Mouse (Mus musculus): ENCODE data around the gene Arpc5l. TPM values are rescaled to one million over a fixed set of nuclear protein-coding genes. Genes with fewer than 3 reads are reported as not detected.

Gene Arpc5l
- 78.9 and 88.5 TPM in 2 replicates for polyA plus RNA-seq (2015; fragmentation: Nextera tagmentation; extraction: Ambion mirVana)

DNA sequence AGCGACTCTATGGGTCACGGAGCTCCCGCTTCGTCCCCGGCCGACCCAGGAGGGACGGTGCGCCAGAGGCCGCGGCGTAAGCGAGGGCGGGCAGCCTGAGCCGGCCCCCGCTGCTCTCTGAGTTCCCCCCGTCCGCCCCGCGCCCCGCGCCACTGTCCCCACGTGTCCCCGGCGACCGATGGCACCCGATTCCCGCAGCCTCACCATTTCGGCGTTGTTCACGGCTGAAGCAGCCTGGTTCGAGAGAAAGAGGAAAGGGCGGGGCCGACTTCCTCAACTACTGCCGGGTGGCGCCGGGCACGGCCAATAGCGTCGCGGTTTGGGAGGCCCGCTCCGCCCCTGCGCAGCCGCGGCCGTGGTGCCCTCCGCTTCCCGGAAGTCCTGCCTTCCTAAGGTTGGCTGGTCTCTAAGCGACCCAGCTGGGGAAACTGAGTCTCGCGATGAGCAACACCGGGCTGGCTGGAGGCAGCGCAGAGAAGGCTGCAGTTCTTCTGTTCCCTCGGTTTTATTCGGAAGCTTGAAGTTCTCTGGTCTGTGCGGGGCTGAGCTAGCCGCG, at the start of gene Arpc5l:
TSS of gene Arpc5l (plus strand) at position 469 of the 556 bp plus-strand sequence.
- H3K4me1 ChIP-seq (replicated peaks): peaks cover 46% of the 10 kb centered on the region
- peak within 1 kb of the TSS; percentile 87 for H3K27ac ChIP-seq
- peaks cover 37% of the 10 kb centered on the region for H3K36me3 ChIP-seq
- WGBS: under 1% methylated on average over 58 of the region's 58 CpGs
- peak within 1 kb of the TSS; percentile 64 for H3K4me3 ChIP-seq
- no peaks in the 10 kb centered on the region for H3K9me3 ChIP-seq (replicated peaks)
- peak within 1 kb of the TSS; percentile 76 for H3K9ac ChIP-seq
- H3K27me3 ChIP-seq: no peaks in the 10 kb centered on the region
- ATAC-seq (replicated peaks; ENCODE audit: insufficient number of reproducible peaks, insufficient read depth, low FRiP score, low read depth): peak; percentile 85
- peak within 1 kb of the TSS; percentile 78 for H3K4me2 ChIP-seq

DNA sequence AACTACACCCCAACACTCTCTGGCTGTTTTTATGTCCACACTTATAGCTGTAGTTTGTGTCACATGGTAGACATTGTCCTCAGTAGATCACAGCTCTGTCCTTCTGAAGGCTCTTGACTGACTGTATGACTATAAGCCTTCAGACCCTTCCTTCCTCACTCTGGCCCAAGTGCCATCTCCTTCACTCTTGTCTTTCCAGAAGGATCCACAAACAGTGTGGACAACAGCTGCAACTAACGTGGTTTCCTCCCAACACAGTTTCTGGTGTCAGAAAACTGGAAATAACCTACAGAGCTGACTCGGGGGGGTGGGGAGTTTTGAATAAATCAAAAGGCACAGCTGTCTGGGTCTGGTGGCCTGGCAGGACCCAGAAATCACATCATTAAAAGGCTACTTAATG, 49.1 kb upstream of the Arpc5l start:
- 65% methylated on average over 2 of the region's 2 CpGs for WGBS
- H3K9me3 ChIP-seq (replicated peaks): no peaks in the 10 kb centered on the region
- no peak for ATAC-seq (replicated peaks; ENCODE audit: insufficient number of reproducible peaks, insufficient read depth, low FRiP score, low read depth)

DNA sequence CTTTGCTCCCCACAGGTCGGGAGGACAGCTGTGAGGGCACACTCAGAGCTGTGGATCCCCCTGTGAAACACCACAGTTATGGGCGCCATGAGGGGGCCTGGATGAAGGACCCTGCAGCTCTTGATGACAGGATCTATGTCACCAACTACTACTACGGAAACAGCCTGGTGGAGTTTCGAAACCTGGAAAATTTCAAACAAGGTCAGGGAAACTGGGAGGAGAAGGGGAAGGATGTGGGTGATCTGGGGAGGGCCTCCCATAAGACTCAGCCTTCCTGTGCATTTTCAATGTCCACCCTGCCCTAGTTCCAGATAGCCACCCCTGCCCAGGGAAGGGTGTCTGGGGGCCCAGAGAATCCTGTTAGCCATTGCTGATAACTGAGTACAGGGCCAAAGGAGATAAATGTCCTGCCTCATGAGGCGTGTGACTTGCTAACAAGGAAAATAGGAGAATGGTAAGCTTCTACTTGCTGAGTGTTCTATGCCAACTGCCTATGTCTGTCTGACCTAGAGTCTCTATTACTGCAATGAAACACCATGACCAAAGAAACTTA, 47.4 kb upstream of the Arpc5l start:
- ATAC-seq (replicated peaks; ENCODE audit: insufficient number of reproducible peaks, insufficient read depth, low FRiP score, low read depth): no peak
- Histone ChIP-seq H3K9me3 (replicated peaks) (no peaks in the 10 kb centered on the region), H3K4me2 (no peak overlapping the region), H3K27ac (no peak overlapping the region), H3K36me3 (no peaks in the 10 kb centered on the region), H3K27me3 (no peaks in the 10 kb centered on the region), H3K9ac (no peak overlapping the region), H3K4me1 (replicated peaks) (no peaks in the 10 kb centered on the region; the same call in 1 of the 2 replicates), H3K4me3 (no peak overlapping the region)
- 68% methylated on average over 5 of the region's 5 CpGs for WGBS

More for the DNA sequence above, 49.1 kb upstream of the Arpc5l start:
- no peaks in the 10 kb centered on the region for H3K27me3 ChIP-seq
- H3K4me3 ChIP-seq: no peak overlapping the region
- H3K36me3 ChIP-seq: no peaks in the 10 kb centered on the region
- no peak overlapping the region for H3K4me2 ChIP-seq
- H3K9ac ChIP-seq: no peak overlapping the region
- peaks cover 3% of the 10 kb centered on the region for H3K4me1 ChIP-seq (replicated peaks)
- H3K27ac ChIP-seq: no peak overlapping the region

DNA sequence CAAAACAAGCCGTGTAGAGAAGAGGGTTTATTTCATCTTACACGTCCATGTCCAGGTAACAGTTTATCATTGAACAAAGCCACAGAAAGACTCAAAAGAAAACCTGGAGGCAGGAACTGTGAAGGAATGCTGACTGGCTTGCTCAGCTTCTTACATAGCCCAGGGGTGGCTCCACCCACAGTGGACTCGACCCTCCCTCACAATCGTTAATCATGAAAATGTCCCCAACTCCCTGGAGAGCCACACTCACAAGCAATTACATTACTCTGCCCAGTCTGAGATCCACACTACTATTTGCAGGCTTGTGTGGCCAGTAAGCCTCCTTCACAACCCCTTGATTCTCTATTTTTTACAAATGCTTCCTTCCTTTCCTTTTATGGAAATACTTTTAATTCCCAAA, 41.0 kb upstream of the Arpc5l start:
- no peak overlapping the region for H3K4me2 ChIP-seq
- WGBS: 35% methylated on average over 4 of the region's 4 CpGs
- H3K4me3 ChIP-seq: no peak overlapping the region
- H3K9ac ChIP-seq: no peak overlapping the region
- H3K27ac ChIP-seq: no peak overlapping the region
- H3K9me3 ChIP-seq (replicated peaks): no peaks in the 10 kb centered on the region
- no peaks in the 10 kb centered on the region for H3K36me3 ChIP-seq
- no peaks in the 10 kb centered on the region for H3K27me3 ChIP-seq
- no peaks in the 10 kb centered on the region for H3K4me1 ChIP-seq (replicated peaks)
- no peak for ATAC-seq (replicated peaks; ENCODE audit: insufficient number of reproducible peaks, insufficient read depth, low FRiP score, low read depth)

DNA sequence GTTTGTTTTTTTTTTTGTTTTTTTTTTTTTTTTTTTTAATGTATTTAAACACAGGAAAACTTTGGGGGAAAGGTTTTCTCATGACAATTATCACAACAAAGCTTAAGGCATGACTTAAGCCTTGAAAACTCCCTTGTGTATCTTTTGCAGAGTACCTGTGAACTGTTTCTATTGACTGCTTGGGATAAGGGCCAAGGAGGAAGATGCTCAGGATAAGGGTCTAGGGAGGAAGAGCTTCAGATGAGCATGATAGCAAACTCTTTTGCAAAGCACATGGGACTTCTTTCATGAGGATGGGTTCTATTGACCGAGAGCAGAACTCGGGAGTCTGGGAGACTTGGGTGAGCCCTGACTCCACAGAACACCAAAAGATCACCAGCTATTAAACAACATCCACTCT, 35.5 kb upstream of the Arpc5l start:
- ATAC-seq (replicated peaks; ENCODE audit: insufficient number of reproducible peaks, insufficient read depth, low FRiP score, low read depth): no peak
- Histone ChIP-seq H3K4me2 (no peak overlapping the region), H3K4me1 (replicated peaks) (no peaks in the 10 kb centered on the region), H3K27me3 (no peaks in the 10 kb centered on the region), H3K9me3 (replicated peaks) (no peaks in the 10 kb centered on the region), H3K36me3 (no peaks in the 10 kb centered on the region), H3K27ac (no peak overlapping the region), H3K4me3 (no peak overlapping the region), H3K9ac (no peak overlapping the region)
- 95% methylated on average over 2 of the region's 2 CpGs for WGBS

DNA sequence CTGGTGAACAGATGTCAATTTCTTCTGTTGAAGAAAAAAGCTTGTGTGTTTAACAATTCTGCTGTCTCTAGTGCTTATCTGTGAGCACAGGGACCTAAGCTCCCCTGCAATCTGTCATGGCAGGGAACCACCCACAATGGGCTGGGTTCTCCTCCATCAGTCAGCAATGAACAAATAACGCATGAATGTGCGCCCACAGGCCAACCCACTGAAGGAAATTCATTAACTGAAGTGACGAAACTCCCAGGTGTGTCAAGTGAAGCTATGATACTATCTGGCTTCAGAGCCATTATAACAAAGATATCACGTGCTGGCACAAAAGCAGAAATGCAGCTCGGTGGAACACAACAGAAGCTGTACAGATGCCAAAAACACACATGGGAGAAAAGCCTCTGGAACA, 35.1 kb upstream of the Arpc5l start:
- no peak overlapping the region for H3K9ac ChIP-seq
- WGBS: 65% methylated on average over 5 of the region's 5 CpGs
- H3K36me3 ChIP-seq: no peaks in the 10 kb centered on the region
- H3K9me3 ChIP-seq (replicated peaks): no peaks in the 10 kb centered on the region
- ATAC-seq (replicated peaks; ENCODE audit: insufficient number of reproducible peaks, insufficient read depth, low FRiP score, low read depth): no peak
- H3K27me3 ChIP-seq: no peaks in the 10 kb centered on the region
- H3K4me1 ChIP-seq (replicated peaks): no peaks in the 10 kb centered on the region
- no peak overlapping the region for H3K4me3 ChIP-seq
- H3K27ac ChIP-seq: no peak overlapping the region
- no peak overlapping the region for H3K4me2 ChIP-seq

DNA sequence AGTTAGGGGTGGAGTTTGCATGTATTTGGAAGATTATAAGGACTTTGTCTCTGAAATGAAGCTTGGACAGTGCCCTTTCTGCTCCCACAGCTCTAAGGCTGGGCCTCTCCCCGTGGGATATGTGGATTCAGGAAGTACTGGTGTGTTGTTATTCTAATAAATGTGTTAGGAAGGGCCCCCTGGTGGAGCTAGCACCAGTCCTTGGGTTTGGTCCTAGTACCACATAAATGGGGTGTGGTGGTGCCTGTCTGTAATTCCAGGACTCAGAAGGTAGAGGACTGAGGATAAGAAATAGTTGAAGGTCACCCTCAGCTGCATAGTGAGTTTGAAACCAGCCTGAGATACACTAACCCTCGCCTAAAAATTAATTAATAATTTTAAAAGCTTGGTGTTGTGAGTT, 31.9 kb upstream of the Arpc5l start:
- Histone ChIP-seq H3K4me3 (no peak overlapping the region), H3K4me2 (no peak overlapping the region), H3K9ac (no peak overlapping the region), H3K9me3 (replicated peaks) (no peaks in the 10 kb centered on the region), H3K27me3 (no peaks in the 10 kb centered on the region), H3K36me3 (no peaks in the 10 kb centered on the region), H3K27ac (no peak overlapping the region), H3K4me1 (replicated peaks) (no peaks in the 10 kb centered on the region)
- ATAC-seq (replicated peaks; ENCODE audit: insufficient number of reproducible peaks, insufficient read depth, low FRiP score, low read depth): no peak
- WGBS: 32% methylated on average over 2 of the region's 2 CpGs

DNA sequence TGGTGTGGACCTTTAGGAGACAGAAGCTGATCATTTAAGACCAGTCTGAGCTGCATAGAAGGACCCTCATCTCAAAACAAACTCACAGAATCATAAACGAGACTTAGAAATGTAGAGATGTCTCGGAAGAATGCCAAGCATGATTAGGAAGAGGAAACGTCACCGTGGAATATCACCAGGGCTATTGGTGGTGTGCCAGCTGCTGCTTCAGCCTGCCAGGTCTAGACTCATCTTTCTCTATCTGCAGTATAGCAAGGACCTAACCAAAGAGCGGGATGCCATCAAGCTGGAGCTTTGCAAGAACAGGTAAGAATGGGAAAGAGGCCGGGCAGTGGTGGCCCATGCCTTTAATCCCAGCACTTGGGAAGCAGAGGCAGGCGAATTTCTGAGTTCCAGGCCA, 31.4 kb upstream of the Arpc5l start:
- 68% methylated on average over 7 of the region's 7 CpGs for WGBS
- no peak for ATAC-seq (replicated peaks; ENCODE audit: insufficient number of reproducible peaks, insufficient read depth, low FRiP score, low read depth)

DNA sequence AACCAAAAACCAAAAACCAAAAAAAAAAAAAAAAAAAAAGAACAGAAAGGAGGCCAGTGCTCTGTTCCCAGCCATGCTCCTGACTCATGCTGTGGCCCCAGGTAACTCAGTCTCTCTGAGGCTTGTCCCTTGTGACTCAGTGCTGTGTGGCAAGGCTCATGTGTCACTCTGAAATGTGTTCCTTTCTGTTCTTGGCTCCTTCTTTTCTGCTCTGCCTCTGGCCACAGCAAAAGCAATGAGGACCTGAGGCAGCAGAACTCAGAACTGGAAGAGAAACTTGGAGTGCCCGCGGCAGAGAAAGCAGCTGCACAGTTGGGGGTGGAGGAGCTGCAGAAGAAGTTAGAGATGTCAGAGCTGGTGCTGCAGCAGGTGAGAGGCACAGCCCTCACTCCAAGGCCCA, 31.0 kb upstream of the Arpc5l start:
- Histone ChIP-seq H3K27ac (no peak overlapping the region), H3K4me2 (no peak overlapping the region), H3K36me3 (no peaks in the 10 kb centered on the region), H3K4me3 (no peak overlapping the region), H3K9ac (no peak overlapping the region), H3K4me1 (replicated peaks) (no peaks in the 10 kb centered on the region), H3K9me3 (replicated peaks) (no peaks in the 10 kb centered on the region), H3K27me3 (no peaks in the 10 kb centered on the region)
- WGBS: 25% methylated on average over 2 of the region's 2 CpGs
- ATAC-seq (replicated peaks; ENCODE audit: insufficient number of reproducible peaks, insufficient read depth, low FRiP score, low read depth): no peak

More for the DNA sequence above, 31.4 kb upstream of the Arpc5l start:
- H3K36me3 ChIP-seq: no peaks in the 10 kb centered on the region
- no peaks in the 10 kb centered on the region for H3K27me3 ChIP-seq
- H3K4me3 ChIP-seq: no peak overlapping the region
- no peak overlapping the region for H3K27ac ChIP-seq
- no peak overlapping the region for H3K4me2 ChIP-seq
- H3K4me1 ChIP-seq (replicated peaks): no peaks in the 10 kb centered on the region
- no peak overlapping the region for H3K9ac ChIP-seq
- no peaks in the 10 kb centered on the region for H3K9me3 ChIP-seq (replicated peaks)

DNA sequence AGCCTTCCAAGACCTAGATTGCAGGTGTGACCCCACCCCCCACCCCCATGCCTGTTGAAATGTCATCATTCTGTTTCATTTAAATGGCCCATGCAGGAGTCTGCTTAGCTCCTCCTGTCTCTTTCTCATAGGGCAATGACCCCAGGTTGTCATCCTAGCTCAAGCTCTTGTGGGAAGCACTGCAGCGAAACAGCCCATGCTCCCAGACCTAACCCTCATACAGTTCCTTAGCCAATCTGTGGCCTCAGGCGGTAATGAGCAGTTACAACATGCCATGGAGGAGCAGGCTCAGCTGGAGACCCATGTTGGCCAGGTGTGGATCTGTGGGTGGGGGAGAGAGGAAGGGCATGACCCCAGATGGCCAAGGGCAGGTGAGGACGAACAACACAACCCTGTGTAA, 30.0 kb upstream of the Arpc5l start:
- no peak for ATAC-seq (replicated peaks; ENCODE audit: insufficient number of reproducible peaks, insufficient read depth, low FRiP score, low read depth)
- Histone ChIP-seq H3K27ac (no peak overlapping the region), H3K4me3 (no peak overlapping the region), H3K9ac (no peak overlapping the region), H3K4me2 (no peak overlapping the region), H3K9me3 (replicated peaks) (no peaks in the 10 kb centered on the region), H3K27me3 (no peaks in the 10 kb centered on the region; the same call in 1 of the 2 replicates), H3K36me3 (no peaks in the 10 kb centered on the region), H3K4me1 (replicated peaks) (no peaks in the 10 kb centered on the region)
- WGBS: 83% methylated on average over 3 of the region's 3 CpGs

DNA sequence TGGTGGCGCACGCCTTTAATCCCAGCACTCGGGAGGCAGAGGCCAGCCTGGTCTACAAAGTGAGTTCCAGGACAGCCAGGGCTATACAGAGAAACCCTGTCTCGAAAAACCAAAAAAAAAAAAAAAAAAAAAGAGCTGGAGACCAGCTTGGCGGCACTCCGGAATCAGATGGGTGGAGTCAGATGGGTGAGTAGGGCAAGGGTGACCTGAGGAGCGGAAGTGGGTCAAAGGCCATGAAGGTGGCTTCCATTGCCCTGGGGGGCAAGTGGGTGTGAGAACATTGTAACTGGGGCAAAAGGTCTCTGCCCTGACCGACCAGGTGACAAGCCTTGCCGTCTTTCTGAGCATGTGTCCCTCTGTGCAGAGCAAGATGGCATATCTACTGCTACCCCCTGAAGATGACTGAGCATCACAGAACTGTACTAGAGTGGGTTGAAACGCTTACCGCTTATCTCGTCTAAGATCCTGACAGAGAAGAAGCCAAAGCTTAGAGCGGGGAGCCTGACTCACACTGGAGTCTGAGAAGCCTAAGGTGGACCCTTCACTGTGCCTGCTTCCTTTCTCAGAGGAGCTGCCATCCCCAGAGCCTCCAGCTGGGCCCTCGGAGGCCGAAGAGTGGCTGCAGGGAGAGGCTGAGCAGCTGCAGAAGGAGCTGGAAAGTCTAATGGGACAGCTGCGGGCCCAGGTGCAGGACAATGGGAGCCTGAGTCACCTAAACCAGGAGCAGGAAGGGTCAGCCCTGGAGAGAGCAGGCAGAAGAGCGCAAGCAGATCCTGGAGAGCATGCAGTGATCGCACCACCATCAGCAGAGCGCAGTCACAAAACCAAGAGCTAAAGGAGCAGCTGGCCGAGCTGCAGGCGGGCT, 29.0 kb upstream of the Arpc5l start:
- Histone ChIP-seq H3K27ac (no peak overlapping the region), H3K9me3 (replicated peaks) (no peaks in the 10 kb centered on the region), H3K4me1 (replicated peaks) (no peaks in the 10 kb centered on the region), H3K4me3 (no peak overlapping the region), H3K4me2 (no peak overlapping the region), H3K9ac (no peak overlapping the region), H3K36me3 (no peaks in the 10 kb centered on the region), H3K27me3 (no peaks in the 10 kb centered on the region; the same call in 1 of the 2 replicates)
- WGBS: 73% methylated on average over 21 of the region's 21 CpGs
- ATAC-seq (replicated peaks; ENCODE audit: insufficient number of reproducible peaks, insufficient read depth, low FRiP score, low read depth): no peak
